ENCODE assay signal across 26 mouse cellular contexts in the genomic region with DNA sequence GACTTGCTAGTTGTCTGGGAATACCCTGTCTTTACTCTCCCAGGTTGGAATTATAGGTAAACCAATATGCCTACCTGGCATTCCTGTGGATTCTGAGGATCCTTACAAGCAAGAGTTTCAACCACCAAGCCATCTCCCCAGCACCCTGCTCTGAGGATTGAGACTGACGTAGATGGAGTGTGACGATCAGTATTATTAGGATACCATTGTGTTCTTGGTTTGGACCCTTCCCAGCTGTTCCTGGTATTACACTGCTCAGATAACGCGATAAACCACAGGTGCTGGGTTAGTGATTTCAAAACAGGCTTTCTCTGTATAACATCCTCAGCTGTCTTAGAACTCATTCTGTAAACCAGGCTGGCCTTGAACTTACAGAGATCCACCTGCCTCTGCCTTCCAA.
"Had no signal": no experiment of that assay in that cellular context is flagged by ENCODE, and none has a peak within 500 bp of the region (broad histone marks: within the 10 kb centered on the region; RNA-seq: fewer than 3 reads in every experiment).

No protein-coding gene starts in this region.

- DNase-seq: gastrocnemius, adult 2 months; gastrocnemius, postnatal 10 days; gastrocnemius, postnatal 25 days; heart, adult 2 months; heart, postnatal 10 days; heart, postnatal 4 days; kidney, adult 11 months; kidney, adult 2 months; kidney, adult 9 months; kidney, postnatal 14 days; kidney, postnatal 36 days; layer of hippocampus, adult 9-11 months; layer of hippocampus, postnatal 36 days; liver, embryonic 13.5 days had no signal

- H3K36me3 ChIP-seq: hindbrain, embryonic 10.5 days; hindbrain, embryonic 12.5 days; kidney, embryonic 15.5 days; limb, embryonic 10.5 days; limb, embryonic 12.5 days; liver, embryonic 13.5 days; liver, embryonic 15.5 days had no signal

- ATAC-seq: hindbrain, embryonic 16.5 days; inflammation-experienced regulatory T-cells, adult 6 months had no signal

- H3K27me3 ChIP-seq: hindbrain, embryonic 12.5 days; kidney, embryonic 15.5 days; limb, embryonic 12.5 days; liver, embryonic 13.5 days; liver, embryonic 15.5 days had no signal

- H3K4me3 ChIP-seq: gastrocnemius, adult 2 months; heart, adult 2 months; hindbrain, embryonic 10.5 days; hindbrain, embryonic 12.5 days; kidney, embryonic 15.5 days; limb, embryonic 10.5 days; limb, embryonic 12.5 days; liver, embryonic 13.5 days; liver, embryonic 15.5 days had no signal

- H3K9me3 ChIP-seq: hindbrain, embryonic 10.5 days; hindbrain, embryonic 12.5 days; kidney, embryonic 15.5 days; limb, embryonic 10.5 days; limb, embryonic 12.5 days; liver, embryonic 13.5 days; liver, embryonic 15.5 days had no signal

- H3K9ac ChIP-seq: hindbrain, embryonic 12.5 days; hindbrain, embryonic 14.5 days; kidney, embryonic 15.5 days; limb, embryonic 12.5 days; liver, embryonic 13.5 days; liver, embryonic 15.5 days had no signal

- H3K4me2 ChIP-seq: heart, embryonic 11.5 days; hindbrain, embryonic 12.5 days; hindbrain, embryonic 14.5 days; kidney, embryonic 15.5 days; limb, embryonic 12.5 days; liver, embryonic 11.5 days; liver, embryonic 13.5 days; liver, embryonic 15.5 days had no signal

- H3K27ac ChIP-seq: gastrocnemius, adult 2 months; heart, adult 2 months; hindbrain, embryonic 10.5 days; hindbrain, embryonic 12.5 days; hindbrain, embryonic 14.5 days; kidney, embryonic 15.5 days; kidney, postnatal 0 days; limb, embryonic 10.5 days; limb, embryonic 12.5 days; liver, embryonic 13.5 days; liver, embryonic 15.5 days had no signal
